Mouse (Mus musculus) activated CD4-positive, CD25-positive, alpha-beta regulatory T cell (primary cell): ENCODE measurements around the gene Hk2. TPM values are rescaled to one million over a fixed set of nuclear protein-coding genes. Genes with fewer than 3 reads are reported as not detected.

Source experiments
- polyA plus RNA-seq, 2 experiments: library from polyadenylated mRNA; unstranded; fragments of 100-300 nt; shearing (Covaris generic); gene quantifications; one replicate each; pipeline ENCODE4 v1.2.1; 2017

Gene Hk2
- polyA plus RNA-seq, result 1 to 10 TPM in 1 of 2 experiments, under 1 TPM in 1; 0.23 to 2.7 TPM

DNA sequence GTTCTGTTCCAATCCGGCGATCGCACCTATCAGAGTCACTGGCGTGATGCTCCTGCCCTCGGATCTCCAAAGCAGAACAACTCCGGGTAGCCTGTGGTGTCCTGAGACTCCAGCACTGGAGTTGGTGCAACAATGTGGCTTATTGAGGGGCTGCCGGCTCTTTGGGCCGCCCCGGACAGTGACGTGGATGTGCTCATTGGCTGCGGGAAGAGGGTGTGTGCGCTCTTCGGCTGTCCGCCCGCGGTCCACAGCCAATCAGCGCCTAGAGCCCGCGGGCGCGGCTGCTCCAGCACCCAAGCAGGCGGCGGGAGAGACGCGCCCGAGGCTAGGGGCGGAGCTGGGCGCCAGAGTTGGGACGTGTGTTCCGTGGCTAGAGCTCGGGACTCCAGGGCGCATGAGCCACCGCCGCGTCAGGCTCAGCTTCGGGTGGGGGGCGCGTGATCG lies at the start of gene Hk2:
Hk2 (minus strand) TSS at position 134 of the 444 bp plus-strand sequence.

DNA sequence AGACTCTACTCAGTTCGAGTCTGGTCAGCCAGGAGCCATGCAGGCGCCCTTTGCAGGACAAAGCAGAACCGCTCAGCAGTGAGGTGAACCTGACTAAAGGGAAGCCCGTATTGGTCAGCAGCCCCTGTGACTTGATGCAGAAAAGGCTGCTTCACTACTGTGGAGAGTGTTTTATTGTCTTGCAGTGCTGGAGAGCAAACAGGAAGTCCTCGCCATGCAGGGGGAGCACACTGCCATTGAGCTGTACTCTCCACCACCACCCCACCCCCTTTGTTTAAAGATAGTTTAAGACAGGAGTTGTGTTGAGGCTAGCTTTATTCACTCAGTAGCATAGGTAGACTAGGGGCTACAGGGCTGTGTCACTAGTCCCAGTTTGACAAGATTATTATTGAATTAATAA lies 69.0 kb downstream of the Hk2 start, which contains the start of gene Pole4:
Pole4 (minus strand) TSS at position 145 of the 400 bp plus-strand sequence.

Other genes with a start within 250 kb of the Hk2 start
- gene Pole4, start 69.1 kb downstream of the Hk2 start, polyA plus RNA-seq, result 100 to 1,000 TPM; 149 to 189 TPM
- gene Sema4f, start 165.3 kb upstream of the Hk2 start, polyA plus RNA-seq, result 10 to 100 TPM in 1 of 2 experiments, 1 to 10 TPM in 1; 7.2 to 10.4 TPM
- under 1 TPM; 0.20 to 0.56 TPM for gene M1ap, start 172.4 kb upstream of the Hk2 start, polyA plus RNA-seq